Mouse (Mus musculus): ENCODE measurements at regions not wholly inside any gene's neighbourhood (a gene's known extent, or its start where the extent isn't known, plus 50 kb on each side); places are given as distances from the start of the nearest gene placed in this dataset.
"Not testable (repeated sequence)": the region's sequence is repeated elsewhere in the genome, so short reads cannot be mapped to it uniquely, and the experiment has no call there.

DNA sequence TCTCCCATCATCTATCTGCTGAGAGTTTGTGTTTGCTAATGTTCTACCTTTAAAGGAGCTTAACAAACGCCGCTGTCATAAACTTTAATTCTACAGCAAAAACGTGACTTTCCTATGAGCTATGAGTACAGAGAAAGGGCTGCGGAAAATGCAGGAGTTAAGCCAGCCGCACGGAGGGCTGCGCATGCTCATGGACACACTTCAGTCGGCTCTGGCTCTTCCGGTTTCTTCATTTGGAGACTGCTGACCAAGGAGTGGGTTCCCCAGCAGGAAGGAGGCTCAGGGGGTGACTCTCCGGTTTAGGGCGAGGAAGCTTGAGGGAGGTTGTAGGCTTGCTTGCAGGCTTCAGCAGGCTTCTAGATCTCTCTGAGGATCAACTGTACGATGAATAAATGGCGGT is 59.3 kb downstream of the Sox2 start:
- no peak for ATAC-seq (ENCODE audit: low FRiP score, low read depth)
- TF ChIP-seq POLR2A (IDR thresholded peaks at IDR 0.05; ENCODE audit: borderline replicate concordance, extremely low read depth, insufficient read depth, insufficient read length) = no peak

DNA sequence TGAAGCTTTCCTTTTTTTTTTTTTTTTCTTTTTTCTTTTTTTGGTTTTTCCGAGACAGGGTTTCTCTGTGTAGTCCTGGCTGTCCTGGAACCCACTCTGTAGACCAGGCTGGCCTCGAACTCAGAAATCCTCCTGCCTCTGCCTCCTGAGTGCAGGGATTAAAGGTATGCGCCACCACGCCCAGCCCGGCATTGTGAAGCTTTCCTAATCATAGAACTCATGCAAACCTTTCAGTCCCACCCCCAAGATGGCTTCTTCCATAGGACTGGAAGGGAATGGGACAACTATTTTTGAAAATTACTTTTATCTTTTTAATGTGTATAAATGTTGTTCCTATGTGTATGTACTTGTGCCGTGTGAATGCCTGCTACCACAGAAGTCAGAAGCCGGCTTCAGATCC is 61.9 kb downstream of the Sox2 start:
- H3K27me3 ChIP-seq (ENCODE audit: control insufficient read depth, insufficient read depth, low read length); ATAC-seq (ENCODE audit: low FRiP score, low read depth); H3K4me3 ChIP-seq (replicated peaks; ENCODE audit: low read length); H3K4me2 ChIP-seq (replicated peaks; ENCODE audit: low read depth, low read length, severe bottlenecking); H3K4me1 ChIP-seq (ENCODE audit: control insufficient read depth, insufficient read depth, low read length); H3K9ac ChIP-seq (ENCODE audit: low read depth, low read length, severe bottlenecking); H3K9me3 ChIP-seq (ENCODE audit: control insufficient read depth, low read length); DNase-seq (ENCODE audit: low spot score); H3K36me3 ChIP-seq (ENCODE audit: control insufficient read depth, insufficient read depth, low read length); H3K27ac ChIP-seq (replicated peaks; ENCODE audit: low read depth, low read length): not testable (repeated sequence)
- WGBS = 89% methylated on average over 7 of the region's 7 CpGs

More for the DNA sequence above, 59.3 kb downstream of the Sox2 start:
- Histone ChIP-seq H3K4me1 (ENCODE audit: control insufficient read depth, insufficient read depth, low read length) (no peaks in the 10 kb centered on the region), H3K4me2 (replicated peaks; ENCODE audit: low read depth, low read length, severe bottlenecking) (no peak overlapping the region), H3K9me3 (ENCODE audit: control insufficient read depth, low read length) (no peaks in the 10 kb centered on the region), H3K9ac (ENCODE audit: low read depth, low read length, severe bottlenecking) (no peak overlapping the region), H3K36me3 (ENCODE audit: control insufficient read depth, insufficient read depth, low read length) (no peaks in the 10 kb centered on the region), H3K27ac (replicated peaks; ENCODE audit: low read depth, low read length) (no peak overlapping the region), H3K27me3 (ENCODE audit: control insufficient read depth, insufficient read depth, low read length) (no peaks in the 10 kb centered on the region), H3K4me3 (replicated peaks; ENCODE audit: low read length) (no peak overlapping the region)
- DNase-seq (ENCODE audit: low spot score) = no peak
- WGBS = 87% methylated on average over 13 of the region's 13 CpGs

DNA sequence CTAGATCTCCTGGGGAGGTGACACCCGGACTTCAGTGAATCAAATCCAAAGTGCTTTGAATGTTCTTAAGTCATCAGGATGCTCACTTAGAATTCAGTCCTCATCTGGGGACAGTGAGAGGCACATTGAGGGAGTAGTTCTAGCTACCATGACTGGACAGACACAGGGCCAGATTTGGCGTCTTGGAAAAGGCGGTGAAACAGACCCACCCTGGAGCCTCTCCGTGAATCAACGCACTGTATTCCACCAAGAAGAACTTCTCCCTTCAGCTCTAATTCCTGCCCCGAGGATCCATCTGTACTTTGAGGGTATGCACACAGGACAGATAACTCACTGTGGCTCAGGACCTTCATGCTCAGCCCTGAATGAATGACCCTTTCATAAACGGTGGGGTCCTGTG is 72.3 kb downstream of the Sox2 start:
- DNase-seq (ENCODE audit: low spot score) (no peak), ATAC-seq (ENCODE audit: low FRiP score, low read depth) (no peak; the same call in 1 of the 2 replicates)
- Histone ChIP-seq H3K9me3 (ENCODE audit: control insufficient read depth, low read length) (no peaks in the 10 kb centered on the region), H3K4me3 (replicated peaks; ENCODE audit: low read length) (no peak overlapping the region), H3K4me1 (ENCODE audit: control insufficient read depth, insufficient read depth, low read length) (no peaks in the 10 kb centered on the region), H3K27me3 (ENCODE audit: control insufficient read depth, insufficient read depth, low read length) (no peaks in the 10 kb centered on the region), H3K36me3 (ENCODE audit: control insufficient read depth, insufficient read depth, low read length) (no peaks in the 10 kb centered on the region), H3K9ac (ENCODE audit: low read depth, low read length, severe bottlenecking) (no peak overlapping the region), H3K4me2 (replicated peaks; ENCODE audit: low read depth, low read length, severe bottlenecking) (no peak overlapping the region), H3K27ac (replicated peaks; ENCODE audit: low read depth, low read length) (no peak overlapping the region)
- no peak for TF ChIP-seq POLR2A (IDR thresholded peaks at IDR 0.05; ENCODE audit: borderline replicate concordance, extremely low read depth, insufficient read depth, insufficient read length)
- 79% methylated on average over 7 of the region's 7 CpGs for WGBS

DNA sequence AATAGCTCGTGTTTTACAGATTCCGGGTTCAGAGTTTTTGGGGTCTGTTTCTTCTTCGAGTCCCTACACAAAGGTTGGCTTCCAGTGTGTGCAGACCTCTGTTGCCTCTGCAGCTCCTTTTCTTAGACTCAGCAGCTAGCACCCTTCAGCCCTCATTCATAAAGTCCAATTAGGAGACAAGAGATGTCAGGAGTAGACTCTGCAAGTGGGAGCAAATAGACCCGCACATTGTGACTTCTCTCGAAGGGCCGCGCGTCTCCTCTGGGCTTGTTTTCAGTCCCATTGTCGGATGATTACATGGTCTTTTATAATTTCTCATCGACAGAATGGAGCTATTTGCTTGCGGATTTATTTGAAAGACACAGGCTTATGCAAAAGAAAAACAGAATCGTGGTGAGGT is 76.8 kb downstream of the Sox2 start:
- TF ChIP-seq POLR2A (IDR thresholded peaks at IDR 0.05; ENCODE audit: borderline replicate concordance, extremely low read depth, insufficient read depth, insufficient read length) = no peak
- H3K9me3 ChIP-seq (ENCODE audit: control insufficient read depth, low read length) = no peaks in the 10 kb centered on the region
- no peak overlapping the region for H3K9ac ChIP-seq (ENCODE audit: low read depth, low read length, severe bottlenecking)
- no peaks in the 10 kb centered on the region for H3K36me3 ChIP-seq (ENCODE audit: control insufficient read depth, insufficient read depth, low read length)
- no peak overlapping the region for H3K27ac ChIP-seq (replicated peaks; ENCODE audit: low read depth, low read length)
- no peaks in the 10 kb centered on the region for H3K27me3 ChIP-seq (ENCODE audit: control insufficient read depth, insufficient read depth, low read length)
- H3K4me3 ChIP-seq (replicated peaks; ENCODE audit: low read length) = no peak overlapping the region
- WGBS = 89% methylated on average over 12 of the region's 12 CpGs
- H3K4me2 ChIP-seq (replicated peaks; ENCODE audit: low read depth, low read length, severe bottlenecking) = no peak overlapping the region
- no peak for DNase-seq (ENCODE audit: low spot score)
- ATAC-seq (ENCODE audit: low FRiP score, low read depth) = no peak
- H3K4me1 ChIP-seq (ENCODE audit: control insufficient read depth, insufficient read depth, low read length) = no peaks in the 10 kb centered on the region

DNA sequence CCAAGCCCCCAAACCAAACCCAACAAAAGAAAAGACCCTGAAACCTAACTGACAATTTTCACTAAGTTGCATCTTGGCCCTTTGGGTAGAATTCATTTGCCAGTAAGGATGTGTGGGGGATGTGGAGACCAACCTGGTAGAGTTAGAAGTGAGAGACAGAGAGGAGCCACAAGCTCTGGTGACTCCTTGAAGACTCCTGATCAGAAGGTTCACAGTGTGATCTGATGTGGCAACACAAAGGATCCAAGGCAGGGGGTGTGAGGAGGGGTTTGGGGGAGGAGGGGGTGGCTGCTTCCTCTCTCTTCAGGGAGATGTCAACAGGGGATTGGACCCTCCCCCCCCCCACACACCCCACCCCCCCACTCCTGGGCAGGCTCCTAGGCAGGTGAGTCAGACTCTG is 78.1 kb downstream of the Sox2 start:
- no peaks in the 10 kb centered on the region for H3K27me3 ChIP-seq (ENCODE audit: control insufficient read depth, insufficient read depth, low read length)
- H3K36me3 ChIP-seq (ENCODE audit: control insufficient read depth, insufficient read depth, low read length) = no peaks in the 10 kb centered on the region
- DNase-seq (ENCODE audit: low spot score) = no peak
- no peaks in the 10 kb centered on the region for H3K9me3 ChIP-seq (ENCODE audit: control insufficient read depth, low read length)
- no peak overlapping the region for H3K27ac ChIP-seq (replicated peaks; ENCODE audit: low read depth, low read length)
- TF ChIP-seq POLR2A (IDR thresholded peaks at IDR 0.05; ENCODE audit: borderline replicate concordance, extremely low read depth, insufficient read depth, insufficient read length) = no peak
- no peaks in the 10 kb centered on the region for H3K4me1 ChIP-seq (ENCODE audit: control insufficient read depth, insufficient read depth, low read length)
- no peak overlapping the region for H3K4me2 ChIP-seq (replicated peaks; ENCODE audit: low read depth, low read length, severe bottlenecking)
- ATAC-seq (ENCODE audit: low FRiP score, low read depth) = no peak
- no peak overlapping the region for H3K9ac ChIP-seq (ENCODE audit: low read depth, low read length, severe bottlenecking)
- H3K4me3 ChIP-seq (replicated peaks; ENCODE audit: low read length) = no peak overlapping the region

DNA sequence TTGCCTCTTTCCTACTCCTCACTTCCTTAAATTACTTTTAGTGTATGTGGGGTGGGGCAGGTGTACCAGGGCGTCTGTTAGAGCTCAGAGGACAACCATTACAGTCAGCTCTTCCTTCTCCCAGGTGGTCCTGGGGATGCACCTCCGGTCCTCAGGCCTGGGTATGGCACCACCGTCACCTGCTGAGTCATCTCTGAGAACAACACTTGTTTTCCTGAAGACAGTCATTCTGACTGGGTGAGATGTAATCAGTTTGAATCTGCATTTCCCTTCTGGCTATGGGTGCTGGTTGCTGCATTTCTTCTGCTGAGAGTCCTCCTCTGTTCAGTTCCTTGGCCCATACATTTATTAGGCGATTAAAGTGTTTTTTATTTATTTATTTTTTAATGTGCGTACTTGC is 84.8 kb downstream of the Sox2 start:
- Histone ChIP-seq H3K36me3 (ENCODE audit: control insufficient read depth, insufficient read depth, low read length) (no peaks in the 10 kb centered on the region), H3K4me3 (replicated peaks; ENCODE audit: low read length) (no peak overlapping the region), H3K4me2 (replicated peaks; ENCODE audit: low read depth, low read length, severe bottlenecking) (no peak overlapping the region), H3K9me3 (ENCODE audit: control insufficient read depth, low read length) (no peaks in the 10 kb centered on the region), H3K4me1 (ENCODE audit: control insufficient read depth, insufficient read depth, low read length) (no peaks in the 10 kb centered on the region), H3K9ac (ENCODE audit: low read depth, low read length, severe bottlenecking) (no peak overlapping the region), H3K27me3 (ENCODE audit: control insufficient read depth, insufficient read depth, low read length) (no peaks in the 10 kb centered on the region), H3K27ac (replicated peaks; ENCODE audit: low read depth, low read length) (no peak overlapping the region)
- WGBS = 83% methylated on average over 5 of the region's 5 CpGs
- no peak for TF ChIP-seq POLR2A (IDR thresholded peaks at IDR 0.05; ENCODE audit: borderline replicate concordance, extremely low read depth, insufficient read depth, insufficient read length)
- no peak for ATAC-seq (ENCODE audit: low FRiP score, low read depth)
- DNase-seq (ENCODE audit: low spot score) = no peak

All from limb, embryonic 14.5 days (tissue).